In the genomic region with DNA sequence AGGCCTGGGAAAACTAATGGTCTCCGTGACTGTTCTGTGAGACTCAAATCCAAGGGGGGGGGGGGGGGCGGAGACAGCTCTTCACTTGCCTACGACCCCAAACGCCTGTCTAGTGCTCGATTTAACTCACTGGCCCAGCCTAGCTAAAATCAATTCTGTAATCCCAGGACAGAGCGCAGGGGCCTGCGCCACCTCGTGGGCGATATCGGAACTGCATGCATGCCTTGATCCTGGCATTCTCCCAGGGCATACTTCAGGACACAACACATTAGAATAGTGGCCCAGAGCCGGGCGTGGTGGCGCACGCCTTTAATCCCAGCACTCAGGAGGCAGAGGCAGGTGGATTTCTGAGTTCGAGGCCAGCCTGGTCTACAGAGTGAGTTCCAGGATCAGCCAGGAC, we compare ENCODE assay signal across 8 mouse cellular contexts. TPM values are rescaled to one million over a fixed set of nuclear protein-coding genes. Genes with fewer than 3 reads are reported as not detected.
DNase-seq lines count a peak whose midpoint lies in the region; ATAC-seq and TF ChIP-seq lines count a peak whose summit lies in the region.

No protein-coding gene starts in this region.

- H3K36me3 ChIP-seq in forebrain, postnatal 0 days (ENCODE audit: insufficient read depth), result no peaks in the 10 kb centered on the region
- H3K36me3 ChIP-seq in lung, embryonic 14.5 days (ENCODE audit: insufficient read depth), result no peaks in the 10 kb centered on the region

- peak; percentile 96 for TF ChIP-seq CTCF in forebrain, postnatal 0 days (IDR thresholded peaks at IDR 0.05; ENCODE audit: low read depth)
- TF ChIP-seq CTCF in layer of hippocampus, adult 2 months (conservative IDR thresholded peaks at IDR 0.05), result peak; percentile 85
- TF ChIP-seq CTCF in lung, embryonic 14.5 days (IDR thresholded peaks at IDR 0.05; ENCODE audit: low read depth), result peak; percentile 99
- peak; percentile 98 for TF ChIP-seq CTCF in olfactory bulb, adult 2 months (IDR thresholded peaks at IDR 0.05; ENCODE audit: insufficient read depth, low read depth, low read length)

- H3K4me3 ChIP-seq in forebrain, postnatal 0 days (ENCODE audit: low read depth, low read length), result no peak overlapping the region
- no peak overlapping the region for H3K4me3 ChIP-seq in layer of hippocampus, adult 2 months
- no peak overlapping the region for H3K4me3 ChIP-seq in lung, embryonic 14.5 days (ENCODE audit: low read depth, low read length)
- H3K4me3 ChIP-seq in olfactory bulb, adult 2 months (ENCODE audit: insufficient read depth, low read depth, low read length), result no peak overlapping the region

- no peaks in the 10 kb centered on the region for H3K9me3 ChIP-seq in forebrain, postnatal 0 days (ENCODE audit: low read length)
- H3K9me3 ChIP-seq in lung, embryonic 14.5 days (ENCODE audit: low read depth, low read length), result no peaks in the 10 kb centered on the region

- TF ChIP-seq POLR2A in olfactory bulb, adult 2 months (IDR thresholded peaks at IDR 0.05; ENCODE audit: insufficient read depth, low read depth, low read length), result no peak

- no peaks in the 10 kb centered on the region for H3K4me1 ChIP-seq in forebrain, postnatal 0 days (ENCODE audit: insufficient read depth)
- no peaks in the 10 kb centered on the region; the same call in 1 of the 2 replicates for H3K4me1 ChIP-seq in lung, embryonic 14.5 days (ENCODE audit: insufficient read depth)
- H3K4me1 ChIP-seq in olfactory bulb, adult 2 months (ENCODE audit: control insufficient read depth, insufficient read depth, low read length), result peaks cover 24% of the 10 kb centered on the region

- peak; percentile 93 for DNase-seq in ES-CJ7 (ENCODE audit: low read depth, low spot score)
- DNase-seq in cerebellum, adult 11-12 months, result peak; percentile 53
- peak; percentile 91 for DNase-seq in forebrain, postnatal 0 days
- DNase-seq in heart, postnatal 4 days, result peak; percentile 93
- DNase-seq in layer of hippocampus, adult 2 months (ENCODE audit: low spot score in 2 of 2), result peak; percentile 71 to 89
- DNase-seq in lung, embryonic 14.5 days, result peak; percentile 95
- peak; percentile 80 for DNase-seq in thymus, postnatal 14 days

- H3K27me3 ChIP-seq in forebrain, postnatal 0 days (ENCODE audit: insufficient read depth, low read length), result no peaks in the 10 kb centered on the region
- no peaks in the 10 kb centered on the region for H3K27me3 ChIP-seq in lung, embryonic 14.5 days (ENCODE audit: insufficient read depth, low read length)

- ATAC-seq in forebrain, postnatal 0 days, result peak; percentile 67
- peak; percentile 63 for ATAC-seq in lung, embryonic 14.5 days (ENCODE audit: insufficient read depth)

- no peak overlapping the region for H3K9ac ChIP-seq in forebrain, postnatal 0 days
- no peak overlapping the region for H3K9ac ChIP-seq in lung, embryonic 14.5 days

- WGBS in forebrain, postnatal 0 days, result 4% methylated on average over 15 of the region's 15 CpGs
- 5% methylated on average over 14 of the region's 15 CpGs for WGBS in lung, embryonic 14.5 days
- WGBS in olfactory bulb, adult 2 months, result 6% methylated on average over 15 of the region's 15 CpGs

- H3K27ac ChIP-seq in forebrain, postnatal 0 days (ENCODE audit: low read depth, low read length), result no peak overlapping the region
- no peak overlapping the region for H3K27ac ChIP-seq in layer of hippocampus, adult 2 months
- H3K27ac ChIP-seq in lung, embryonic 14.5 days (ENCODE audit: low read depth), result no peak overlapping the region
- no peak overlapping the region for H3K27ac ChIP-seq in olfactory bulb, adult 2 months (ENCODE audit: insufficient read depth, low read depth, low read length)

- H3K4me2 ChIP-seq in forebrain, postnatal 0 days (ENCODE audit: low read depth), result no peak overlapping the region
- no peak overlapping the region for H3K4me2 ChIP-seq in lung, embryonic 14.5 days

RNA-seq across cellular contexts. Expression of a gene that starts 32.2 kb away (rescaled TPM):
- not detected in 2 replicates for total RNA-seq in forebrain, postnatal 0 days (2014; rRNA removed)
- 0.21 TPM in 1 of 2 replicates, not detected in the other for polyA plus RNA-seq in forebrain, postnatal 0 days (2015; fragmentation: Nextera tagmentation; extraction: Ambion mirVana)
- under 1 TPM; 0.43 to 0.79 TPM for total RNA-seq in heart, postnatal 4 days (2021)
- total RNA-seq in layer of hippocampus, adult 2 months (2021), result not detected
- not detected in 2 replicates for polyA plus RNA-seq in lung, embryonic 14.5 days (2014; fragmentation: Nextera tagmentation; extraction: Ambion mirVana)
- polyA plus RNA-seq in olfactory bulb, adult 2 months (2012; ENCODE audit: insufficient read depth, insufficient read length, low replicate concordance, missing spikeins), result not detected in 2 replicates
